Mouse (Mus musculus) kidney, embryonic 14.5 days (tissue): ENCODE results near the gene Apobec2. TPM values are rescaled to one million over a fixed set of nuclear protein-coding genes. Genes with fewer than 3 reads are reported as not detected.

ENCODE experiments used
- ATAC-seq: fragments of 200-750 bp; cut with Nextera tagmentation; 2 replicates; pipeline ENCODE4 v1.8.0; 2017; ENCODE audit warnings: moderate number of reproducible peaks, mild to moderate bottlenecking, moderate TSS enrichment, moderate library complexity; ENCODE audit not compliant: low FRiP score, low TSS enrichment
- H3K27ac ChIP-seq: fragments of 300-500 bp; sonication (generic); 2 replicates; pipeline ENCODE4 v1.5.1; 2014; ENCODE audit warnings: low read depth, mild to moderate bottlenecking, low read length, moderate library complexity, mixed read lengths
- H3K27me3 ChIP-seq: fragments of 300-500 bp; sonication (generic); 2 replicates; pipeline ENCODE4 v1.6.1; 2014; ENCODE audit warnings: mild to moderate bottlenecking, low read length; ENCODE audit not compliant: control insufficient read depth, insufficient read depth
- H3K36me3 ChIP-seq: fragments of 300-500 bp; sonication (generic); 2 replicates; pipeline ENCODE4 v1.6.1; 2014; ENCODE audit warnings: low read length, mixed read lengths; ENCODE audit not compliant: control insufficient read depth, insufficient read depth
- H3K4me1 ChIP-seq: fragments of 300-500 bp; sonication (generic); 2 replicates; pipeline ENCODE4 v1.6.1; 2014; ENCODE audit warnings: low read length, mixed read lengths; ENCODE audit not compliant: control insufficient read depth, insufficient read depth
- H3K4me2 ChIP-seq: fragments of 300-500 bp; sonication (generic); replicated peaks from 2 replicates; pipeline ENCODE4 v1.6.1; 2014; ENCODE audit warnings: low read depth, mild to moderate bottlenecking, low read length
- H3K4me3 ChIP-seq: fragments of 300-500 bp; sonication (generic); 2 replicates; pipeline ENCODE4 v1.5.1; 2014; ENCODE audit warnings: mild to moderate bottlenecking, low read length
- H3K9ac ChIP-seq: fragments of 300-500 bp; sonication (generic); 2 replicates; pipeline ENCODE4 v1.6.1; 2014; ENCODE audit warnings: low read depth, mild to moderate bottlenecking, low read length, moderate library complexity
- H3K9me3 ChIP-seq: fragments of 300-500 bp; sonication (generic); 2 replicates; pipeline ENCODE4 v1.6.1; 2016; ENCODE audit warnings: low read length; ENCODE audit not compliant: control insufficient read depth
- WGBS: fragments of 180-500 bp; shearing (Covaris S2); extraction: QIAGEN DNeasy Blood & Tissue Kit; methylation state at CpG from one replicate; pipeline ENCODE4 v1.1.7; 2014; 5-methylcytosine and 5-hydroxymethylcytosine counted together
- polyA plus RNA-seq: library from polyadenylated mRNA; unstranded; fragments of >200 nt; fragmentation: Nextera tagmentation; extraction: Ambion mirVana; gene quantifications from 2 replicates; pipeline ENCODE4 v1.2.1, GENCODE M21; 2014

Apobec2 gene
- polyA plus RNA-seq, 1 experiment from 2014 or later = 0.69 TPM

GRCm38 (mm10) chr17:48418174-48418573 lies 14.6 kb downstream of the Apobec2 start:
- WGBS = 28% methylated on average over 7 of the region's 7 CpGs
- Histone ChIP-seq H3K4me2 (no peak overlapping the region), H3K4me1 (peaks cover 13% of the 10 kb centered on the region; the same call in 1 of the 2 replicates), H3K9me3 (no peaks in the 10 kb centered on the region), H3K27me3 (no peaks in the 10 kb centered on the region), H3K27ac (0 out of 2 replicates have a peak overlapping the region, but pooled peaks have one; percentile 8), H3K36me3 (peaks cover 24% of the 10 kb centered on the region), H3K9ac (no peak overlapping the region), H3K4me3 (no peak overlapping the region)
- ATAC-seq = no peak; the same call in 1 of the 2 replicates

GRCm38 (mm10) chr17:48417521-48417920 lies 15.2 kb downstream of the Apobec2 start:
- H3K27me3 ChIP-seq = no peaks in the 10 kb centered on the region
- H3K4me2 ChIP-seq = no peak overlapping the region
- 0 out of 2 replicates have a peak, but pooled peaks have one; percentile 22 for ATAC-seq
- H3K4me1 ChIP-seq = peaks cover 13% of the 10 kb centered on the region; the same call in 1 of the 2 replicates
- H3K9ac ChIP-seq = no peak overlapping the region
- 85% methylated on average over 6 of the region's 6 CpGs for WGBS
- H3K9me3 ChIP-seq = no peaks in the 10 kb centered on the region
- no peak overlapping the region for H3K27ac ChIP-seq
- peaks cover 27% of the 10 kb centered on the region for H3K36me3 ChIP-seq
- no peak overlapping the region for H3K4me3 ChIP-seq

GRCm38 (mm10) chr17:48416425-48417195 lies 16.1 kb downstream of the Apobec2 start:
- Histone ChIP-seq H3K27ac (no peak overlapping the region), H3K36me3 (peaks cover 34% of the 10 kb centered on the region), H3K4me1 (peaks cover 17% of the 10 kb centered on the region), H3K27me3 (no peaks in the 10 kb centered on the region), H3K9ac (no peak overlapping the region), H3K9me3 (no peaks in the 10 kb centered on the region), H3K4me2 (no peak overlapping the region), H3K4me3 (no peak overlapping the region)
- 84% methylated on average over 14 of the region's 14 CpGs for WGBS
- peak; percentile 85 for ATAC-seq

- no peaks in the 10 kb centered on the region for H3K27me3 ChIP-seq
- no peak overlapping the region for H3K27ac ChIP-seq
- peaks cover 34% of the 10 kb centered on the region for H3K36me3 ChIP-seq
- H3K4me1 ChIP-seq = peaks cover 22% of the 10 kb centered on the region
- H3K9ac ChIP-seq = no peak overlapping the region
- ATAC-seq = no peak
- no peaks in the 10 kb centered on the region for H3K9me3 ChIP-seq
- H3K4me3 ChIP-seq = no peak overlapping the region
- H3K4me2 ChIP-seq = no peak overlapping the region
- 68% methylated on average over 7 of the region's 7 CpGs for WGBS
Observed at GRCm38 (mm10) chr17:48416011-48416410, 16.7 kb downstream of the Apobec2 start.

- no peak for ATAC-seq
- Histone ChIP-seq H3K36me3 (peaks cover 25% of the 10 kb centered on the region), H3K4me1 (peaks cover 17% of the 10 kb centered on the region), H3K4me3 (peak overlapping the region; percentile 76), H3K9ac (peak overlapping the region; percentile 85), H3K27ac (peak overlapping the region; percentile 100), H3K27me3 (no peaks in the 10 kb centered on the region), H3K9me3 (no peaks in the 10 kb centered on the region), H3K4me2 (peak overlapping the region; percentile 71)
- WGBS = 46% methylated on average over 8 of the region's 8 CpGs
Observed at GRCm38 (mm10) chr17:48411241-48411640, 21.5 kb downstream of the Apobec2 start.

- peak overlapping the region; percentile 85 for H3K9ac ChIP-seq
- H3K4me2 ChIP-seq = peak overlapping the region; percentile 71
- WGBS = under 1% methylated on average over 13 of the region's 13 CpGs
- H3K9me3 ChIP-seq = no peaks in the 10 kb centered on the region
- H3K36me3 ChIP-seq = peaks cover 23% of the 10 kb centered on the region
- peak overlapping the region; percentile 76 for H3K4me3 ChIP-seq
- H3K27me3 ChIP-seq = no peaks in the 10 kb centered on the region
- peaks cover 17% of the 10 kb centered on the region for H3K4me1 ChIP-seq
- peak overlapping the region; percentile 100 for H3K27ac ChIP-seq
- peak; percentile 12 for ATAC-seq
Observed at GRCm38 (mm10) chr17:48410299-48410785, 22.4 kb downstream of the Apobec2 start.

- WGBS = under 1% methylated on average over 84 of the region's 84 CpGs
- Histone ChIP-seq H3K9me3 (no peaks in the 10 kb centered on the region), H3K27ac (peak within 1 kb of the TSS; percentile 100), H3K9ac (peak within 1 kb of the TSS; percentile 99), H3K4me2 (peak within 1 kb of the TSS; percentile 77), H3K36me3 (peaks cover 16% of the 10 kb centered on the region), H3K27me3 (no peaks in the 10 kb centered on the region), H3K4me1 (peaks cover 17% of the 10 kb centered on the region), H3K4me3 (peak within 1 kb of the TSS; percentile 89)
- ATAC-seq = peak; percentile 97
Observed at GRCm38 (mm10) chr17:48409380-48410298, 23.1 kb downstream of the Apobec2 start, which contains the start of the genes Nfya and Oard1. Gene Nfya, minus strand, starts transcription at chr17:48409906. Gene Oard1, plus strand, starts transcription at chr17:48410014.

GRCm38 (mm10) chr17:48408526-48409291 lies 24.0 kb downstream of the Apobec2 start:
- Histone ChIP-seq H3K36me3 (peaks cover 13% of the 10 kb centered on the region; the same call in 1 of the 2 replicates), H3K9me3 (no peaks in the 10 kb centered on the region), H3K4me1 (peaks cover 17% of the 10 kb centered on the region), H3K4me2 (peak overlapping the region; percentile 77), H3K27me3 (no peaks in the 10 kb centered on the region), H3K9ac (peak overlapping the region; percentile 99), H3K4me3 (peak overlapping the region; percentile 89), H3K27ac (peak overlapping the region; percentile 100)
- ATAC-seq = peak; percentile 54
- WGBS = under 1% methylated on average over 47 of the region's 47 CpGs
